In the genomic region with DNA sequence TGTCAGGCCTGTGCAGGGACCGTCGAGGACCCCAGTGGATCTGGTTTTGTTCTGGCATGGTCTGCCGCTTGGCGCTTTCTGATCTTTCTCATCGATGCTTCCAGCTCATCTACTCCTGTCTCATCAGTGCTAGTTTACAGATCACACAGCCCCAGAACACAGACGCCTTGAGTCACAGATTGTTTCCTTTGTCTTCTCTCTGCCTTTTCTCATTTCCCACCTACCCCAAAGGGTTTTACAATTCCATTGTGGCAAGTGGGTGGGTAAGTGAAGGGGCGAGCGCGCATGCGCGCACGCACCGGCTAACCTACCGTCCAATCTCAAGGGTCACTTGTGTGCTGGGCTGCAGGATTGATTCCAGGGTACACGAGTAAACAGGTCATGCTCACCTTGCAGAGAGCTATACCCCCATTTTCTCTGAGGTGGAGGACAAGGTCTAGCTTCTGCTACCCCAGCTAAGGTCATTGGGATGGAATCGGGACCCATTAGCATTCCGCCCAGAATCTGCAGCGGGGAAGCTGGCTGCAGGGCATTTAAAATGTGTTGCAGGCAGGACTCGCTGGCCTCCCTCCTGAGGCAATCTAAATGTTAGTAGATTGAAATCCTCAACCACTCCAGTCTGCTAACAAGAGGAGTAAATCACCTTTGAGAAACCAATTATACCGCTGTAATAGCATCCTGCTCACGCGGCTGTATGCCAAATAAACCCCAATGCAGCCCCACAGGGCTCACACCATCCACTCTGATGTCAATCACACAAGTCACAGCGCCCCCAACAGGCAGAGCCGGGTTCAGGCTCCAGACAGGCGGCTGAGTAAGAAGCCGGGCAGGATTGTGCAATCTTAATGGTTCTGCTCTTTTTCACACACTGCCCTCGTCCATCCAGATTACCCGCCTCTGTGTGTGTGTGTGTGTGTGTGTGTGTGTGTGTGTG, we compare ENCODE assay signal across 11 mouse cellular contexts. TPM values are rescaled to one million over a fixed set of nuclear protein-coding genes. Genes with fewer than 3 reads are reported as not detected.
DNase-seq lines count a peak whose midpoint lies in the region; ATAC-seq and TF ChIP-seq lines count a peak whose summit lies in the region.
"Had no signal": no experiment of that assay in that cellular context is flagged by ENCODE, and none has a peak within 500 bp of the region (broad histone marks: within the 10 kb centered on the region; RNA-seq: fewer than 3 reads in every experiment).

No protein-coding gene starts in this region.

- no peaks in the 10 kb centered on the region for H3K4me1 ChIP-seq in liver, embryonic 14.5 days (replicated peaks; ENCODE audit: control insufficient read depth in 2 of 2, insufficient read depth in 2 of 2, low read length in 1 of 2)
- H3K4me1 ChIP-seq in testis, adult 2 months (ENCODE audit: control insufficient read depth, insufficient read depth, low read length) = peaks cover 10% of the 10 kb centered on the region

- no peak overlapping the region for H3K4me2 ChIP-seq in liver, embryonic 14.5 days (ENCODE audit: low read depth)

- 0 out of 2 replicates have a peak, but pooled peaks have one; percentile 17 for ATAC-seq in liver, embryonic 14.5 days (ENCODE audit: insufficient read depth)
- no peak for ATAC-seq in CD4-positive, CD25-positive, alpha-beta regulatory T cell, adult 4 months

- no peak for TF ChIP-seq EP300 in liver, embryonic 14.5 days (IDR thresholded peaks at IDR 0.05; ENCODE audit: low read depth)

- H3K27me3 ChIP-seq in liver, embryonic 14.5 days (ENCODE audit: control insufficient read depth, insufficient read depth, low read length) = no peaks in the 10 kb centered on the region
- no peaks in the 10 kb centered on the region for H3K27me3 ChIP-seq in testis, adult 2 months (ENCODE audit: control insufficient read depth, insufficient read depth, low read length)

- H3K4me3 ChIP-seq in liver, embryonic 14.5 days (ENCODE audit: insufficient read depth in 1 of 2, low read depth in 2 of 2, low read length in 2 of 2) = no peak overlapping the region
- peak overlapping the region; percentile 47 for H3K4me3 ChIP-seq in testis, adult 2 months (ENCODE audit: control insufficient read depth, low read depth, low read length)
- H3K4me3 ChIP-seq: erythroblast, embryonic 14.5 days had no signal

- TF ChIP-seq CTCF in liver, embryonic 14.5 days (IDR thresholded peaks at IDR 0.05; ENCODE audit: low read depth) = peak; percentile 55
- no peak for TF ChIP-seq CTCF in testis, adult 2 months (IDR thresholded peaks at IDR 0.05; ENCODE audit: control insufficient read depth, insufficient read depth, insufficient replicate concordance, low read depth, low read length)

- no peak overlapping the region for H3K9ac ChIP-seq in liver, embryonic 14.5 days (replicated peaks)

- no peak for TF ChIP-seq POLR2A in testis, adult 2 months (IDR thresholded peaks at IDR 0.05; ENCODE audit: control insufficient read depth, low read depth, low read length)

- DNase-seq in embryo, embryonic 10.5 days (ENCODE audit: low spot score) = peak; percentile 43
- DNase-seq in embryo, embryonic 10 days (ENCODE audit: low spot score) = no peak
- peak; percentile 33 for DNase-seq in right cerebral cortex, postnatal 14 days
- no peak for DNase-seq in right cerebral cortex, postnatal 25 days
- no peak for DNase-seq in liver, embryonic 14.5 days (ENCODE audit: low read depth in 3 of 3, low spot score in 3 of 3)
- DNase-seq in urinary bladder, adult 2 months (ENCODE audit: low spot score) = no peak
- DNase-seq: kidney, adult 11 months had no signal

- WGBS in liver, embryonic 14.5 days (ENCODE audit: insufficient replicate concordance) = 57% methylated on average over 28 of the region's 28 CpGs

- H3K36me3 ChIP-seq in liver, embryonic 14.5 days (replicated peaks; ENCODE audit: control insufficient read depth, insufficient read depth, low read depth) = no peaks in the 10 kb centered on the region
- H3K36me3 ChIP-seq in testis, adult 2 months (ENCODE audit: control insufficient read depth, insufficient read depth, low read length) = no peaks in the 10 kb centered on the region

- H3K9me3 ChIP-seq in liver, embryonic 14.5 days (ENCODE audit: control insufficient read depth, low read length) = no peaks in the 10 kb centered on the region

- H3K27ac ChIP-seq in liver, embryonic 14.5 days = no peak overlapping the region
- H3K27ac ChIP-seq in testis, adult 2 months (ENCODE audit: control insufficient read depth, insufficient read depth, low read depth, low read length) = no peak overlapping the region
- H3K27ac ChIP-seq: macrophage had no signal

RNA-seq across cellular contexts. Expression of gene Glrx5, which starts 31.0 kb away (rescaled TPM):
- 93.7 and 238 TPM in 2 replicates for polyA plus RNA-seq in liver, embryonic 14.5 days (2012; rRNA removed)
- 622 and 681 TPM in 2 replicates for polyA plus RNA-seq in liver, embryonic 14.5 days (2014; fragmentation: Nextera tagmentation; extraction: Ambion mirVana)
- polyA plus RNA-seq in testis, adult 2 months (2012; rRNA removed) = 13.8 and 14.2 TPM in 2 replicates
- 1 to 10 TPM; 3.3 to 8.5 TPM for polyA plus RNA-seq in CD4-positive, CD25-positive, alpha-beta regulatory T cell, adult 4 months (2017; shearing (Covaris generic))
- polyA plus RNA-seq in urinary bladder, adult 2 months (2012; rRNA removed) = 47.7 and 53.9 TPM in 2 replicates

RNA-seq across cellular contexts. Expression of gene Syne3, which starts 53.9 kb away (rescaled TPM):
- 1.7 and 2.2 TPM in 2 replicates for polyA plus RNA-seq in liver, embryonic 14.5 days (2012; rRNA removed)
- 1.6 and 1.7 TPM in 2 replicates for polyA plus RNA-seq in liver, embryonic 14.5 days (2014; fragmentation: Nextera tagmentation; extraction: Ambion mirVana)
- polyA plus RNA-seq in testis, adult 2 months (2012; rRNA removed) = 7.5 and 7.8 TPM in 2 replicates
- polyA plus RNA-seq in CD4-positive, CD25-positive, alpha-beta regulatory T cell, adult 4 months (2017; shearing (Covaris generic)) = 1 to 10 TPM; 1.6 to 5.5 TPM
- 3.0 and 5.3 TPM in 2 replicates for polyA plus RNA-seq in urinary bladder, adult 2 months (2012; rRNA removed)

Comparison
In these comparisons a context has a peak if more than half of its experiments do, and no peak if none do; other contexts are left out.
1. DNase-seq: peak in embryo, embryonic 10.5 days (single experiment) and right cerebral cortex, postnatal 14 days (single experiment); none in embryo, embryonic 10 days (single experiment), right cerebral cortex, postnatal 25 days (single experiment), liver, embryonic 14.5 days (0 of 3) and urinary bladder, adult 2 months (single experiment).